Mouse (Mus musculus): Measurements from ENCODE around the gene Slc2a9.

- TF ChIP-seq CTCF (IDR thresholded peaks at IDR 0.05; ENCODE audit: extremely low read depth, insufficient read length, insufficient replicate concordance, low read depth, low read length) (no peak), POLR2A (IDR thresholded peaks at IDR 0.05; ENCODE audit: low read depth, low read length) (no peak)
These were observed 197.7 kb downstream of the Slc2a9 start for GRCm38 (mm10) chr5:38305241-38305640.
